Mouse (Mus musculus) intestine, embryonic 16.5 days (tissue): ENCODE data around the gene Faiml. TPM values are rescaled to one million over a fixed set of nuclear protein-coding genes. Genes with fewer than 3 reads are reported as not detected.

Experiments
- ATAC-seq: fragments of 200-750 bp; cut with Nextera tagmentation; 2 replicates; pipeline ENCODE4 v1.8.0; 2017; ENCODE audit warnings: moderate TSS enrichment, moderate library complexity
- H3K27ac ChIP-seq: fragments of 300-500 bp; sonication (generic); 2 replicates; pipeline ENCODE4 v1.5.1; 2014; ENCODE audit warnings: mild to moderate bottlenecking, low read length
- H3K27me3 ChIP-seq: fragments of 300-500 bp; sonication (generic); replicated peaks from 2 replicates; pipeline ENCODE4 v1.6.1; 2014; ENCODE audit warnings: low read length, control low read depth, mixed read lengths; ENCODE audit not compliant: control insufficient read depth, insufficient read depth
- H3K36me3 ChIP-seq: fragments of 300-500 bp; sonication (generic); 2 replicates; pipeline ENCODE4 v1.6.1; 2014; ENCODE audit warnings: low read length, control low read depth; ENCODE audit not compliant: control insufficient read depth, insufficient read depth
- H3K4me1 ChIP-seq: fragments of 300-500 bp; sonication (generic); 2 replicates; pipeline ENCODE4 v1.6.1; 2014; ENCODE audit warnings: low read length, control low read depth, mixed read lengths; ENCODE audit not compliant: control insufficient read depth, insufficient read depth
- H3K4me2 ChIP-seq: fragments of 300-500 bp; sonication (generic); 2 replicates; pipeline ENCODE4 v1.6.1; 2014; ENCODE audit warnings: low read depth, low read length, control low read depth
- H3K4me3 ChIP-seq: fragments of 300-500 bp; sonication (generic); 2 replicates; pipeline ENCODE4 v1.5.1; 2014; ENCODE audit warnings: mild to moderate bottlenecking, low read length
- H3K9ac ChIP-seq: fragments of 300-500 bp; sonication (generic); 2 replicates; pipeline ENCODE4 v1.6.1; 2014; ENCODE audit warnings: low read depth, low read length
- H3K9me3 ChIP-seq: fragments of 300-500 bp; sonication (generic); 2 replicates; pipeline ENCODE4 v1.6.1; 2016; ENCODE audit warnings: low read length, control low read depth; ENCODE audit not compliant: control insufficient read depth
- WGBS: fragments of 180-500 bp; shearing (Covaris S2); extraction: QIAGEN DNeasy Blood & Tissue Kit; methylation state at CpG from one replicate; pipeline ENCODE4 v1.1.7; 2014; 5-methylcytosine and 5-hydroxymethylcytosine counted together
- polyA plus RNA-seq: library from polyadenylated mRNA; unstranded; fragments of >200 nt; fragmentation: Nextera tagmentation; extraction: Ambion mirVana; gene quantifications from 2 replicates; pipeline ENCODE4 v1.2.1, GENCODE M21; 2015

Gene Faiml
- polyA plus RNA-seq, 1 experiment from 2014 or later, result not detected

- Histone ChIP-seq H3K9me3 (no peaks in the 10 kb centered on the region), H3K36me3 (no peaks in the 10 kb centered on the region), H3K4me1 (peaks cover 4% of the 10 kb centered on the region; the same call in 1 of the 2 replicates), H3K9ac (peak overlapping the region; percentile 61), H3K27me3 (no peaks in the 10 kb centered on the region), H3K4me2 (peak overlapping the region; percentile 53), H3K4me3 (peak overlapping the region; percentile 80), H3K27ac (peak overlapping the region; percentile 57)
- 7% methylated on average over 17 of the region's 17 CpGs for WGBS
- ATAC-seq, result peak; percentile 45
Measured at GRCm38 (mm10) chr9:99242533-99243189, 5.6 kb upstream of the Faiml start.

- H3K4me2 ChIP-seq, result peak overlapping the region; percentile 53
- 2% methylated on average over 7 of the region's 7 CpGs for WGBS
Measured at GRCm38 (mm10) chr9:99242035-99242434, 5.0 kb upstream of the Faiml start.

GRCm38 (mm10) chr9:99240571-99240970 lies 3.5 kb upstream of the Faiml start:
- Histone ChIP-seq H3K9me3 (no peaks in the 10 kb centered on the region), H3K9ac (no peak overlapping the region), H3K36me3 (no peaks in the 10 kb centered on the region), H3K4me3 (no peak overlapping the region), H3K27me3 (no peaks in the 10 kb centered on the region), H3K4me2 (no peak overlapping the region), H3K4me1 (peaks cover 4% of the 10 kb centered on the region; the same call in 1 of the 2 replicates), H3K27ac (no peak overlapping the region)
- 65% methylated on average over 5 of the region's 5 CpGs for WGBS
- no peak for ATAC-seq

More at GRCm38 (mm10) chr9:99242035-99242434, 5.0 kb upstream of the Faiml start:
- Histone ChIP-seq H3K36me3 (no peaks in the 10 kb centered on the region), H3K9me3 (no peaks in the 10 kb centered on the region), H3K4me1 (peaks cover 4% of the 10 kb centered on the region; the same call in 1 of the 2 replicates), H3K27me3 (no peaks in the 10 kb centered on the region), H3K27ac (0 out of 2 replicates have a peak overlapping the region, but pooled peaks have one; percentile 39), H3K4me3 (no peak overlapping the region; the same call in 1 of the 2 replicates), H3K9ac (no peak overlapping the region)
- ATAC-seq, result no peak

GRCm38 (mm10) chr9:99239256-99239655 lies 2.2 kb upstream of the Faiml start:
- Histone ChIP-seq H3K27ac (no peak overlapping the region), H3K36me3 (no peaks in the 10 kb centered on the region), H3K4me2 (no peak overlapping the region), H3K9me3 (no peaks in the 10 kb centered on the region), H3K9ac (no peak overlapping the region), H3K27me3 (no peaks in the 10 kb centered on the region), H3K4me1 (peaks cover 4% of the 10 kb centered on the region; the same call in 1 of the 2 replicates), H3K4me3 (no peak overlapping the region)
- WGBS, result 63% methylated on average over 1 of the region's 1 CpGs
- no peak for ATAC-seq

GRCm38 (mm10) chr9:99238276-99238675 lies 1.2 kb upstream of the Faiml start:
- H3K4me3 ChIP-seq, result no peak overlapping the region
- H3K27me3 ChIP-seq, result no peaks in the 10 kb centered on the region
- no peaks in the 10 kb centered on the region for H3K9me3 ChIP-seq
- H3K4me1 ChIP-seq, result peaks cover 4% of the 10 kb centered on the region; the same call in 1 of the 2 replicates
- no peak overlapping the region for H3K9ac ChIP-seq
- no peaks in the 10 kb centered on the region for H3K36me3 ChIP-seq
- ATAC-seq, result no peak
- no peak overlapping the region for H3K27ac ChIP-seq
- WGBS, result 68% methylated on average over 10 of the region's 10 CpGs
- no peak overlapping the region for H3K4me2 ChIP-seq

GRCm38 (mm10) chr9:99229450-99229849 lies 7.6 kb downstream of the Faiml start:
- no peak overlapping the region for H3K27ac ChIP-seq
- H3K4me3 ChIP-seq, result no peak overlapping the region
- no peaks in the 10 kb centered on the region for H3K36me3 ChIP-seq
- 81% methylated on average over 14 of the region's 14 CpGs for WGBS
- H3K27me3 ChIP-seq, result no peaks in the 10 kb centered on the region
- ATAC-seq, result no peak
- H3K9me3 ChIP-seq, result no peaks in the 10 kb centered on the region
- H3K4me2 ChIP-seq, result no peak overlapping the region
- H3K4me1 ChIP-seq, result no peaks in the 10 kb centered on the region
- no peak overlapping the region for H3K9ac ChIP-seq

- Histone ChIP-seq H3K27me3 (no peaks in the 10 kb centered on the region), H3K9ac (no peak overlapping the region), H3K4me1 (no peaks in the 10 kb centered on the region), H3K4me2 (no peak overlapping the region), H3K27ac (no peak overlapping the region), H3K9me3 (no peaks in the 10 kb centered on the region), H3K36me3 (no peaks in the 10 kb centered on the region), H3K4me3 (no peak overlapping the region)
- 66% methylated on average over 3 of the region's 3 CpGs for WGBS
- ATAC-seq, result no peak
Measured at GRCm38 (mm10) chr9:99224583-99224982, 12.5 kb downstream of the Faiml start.

- H3K4me1 ChIP-seq, result no peaks in the 10 kb centered on the region
- H3K9ac ChIP-seq, result no peak overlapping the region
- 86% methylated on average over 4 of the region's 4 CpGs for WGBS
- H3K27me3 ChIP-seq, result no peaks in the 10 kb centered on the region
- no peak for ATAC-seq
- H3K4me3 ChIP-seq, result no peak overlapping the region
- no peaks in the 10 kb centered on the region for H3K36me3 ChIP-seq
- no peaks in the 10 kb centered on the region for H3K9me3 ChIP-seq
- H3K27ac ChIP-seq, result no peak overlapping the region
- H3K4me2 ChIP-seq, result no peak overlapping the region
Measured at GRCm38 (mm10) chr9:99221636-99222035, 15.4 kb downstream of the Faiml start.

GRCm38 (mm10) chr9:99217999-99218719 lies 18.9 kb downstream of the Faiml start:
- no peaks in the 10 kb centered on the region for H3K27me3 ChIP-seq
- no peak overlapping the region for H3K4me2 ChIP-seq
- no peak overlapping the region for H3K9ac ChIP-seq
- H3K36me3 ChIP-seq, result no peaks in the 10 kb centered on the region
- H3K4me3 ChIP-seq, result no peak overlapping the region
- ATAC-seq, result peak; percentile 79
- H3K4me1 ChIP-seq, result no peaks in the 10 kb centered on the region
- WGBS, result 19% methylated on average over 6 of the region's 6 CpGs
- H3K9me3 ChIP-seq, result no peaks in the 10 kb centered on the region
- H3K27ac ChIP-seq, result no peak overlapping the region
